Mouse (Mus musculus) ES-Bruce4 (cell line): ENCODE results near the gene Ugt1a10. TPM values are rescaled to one million over a fixed set of nuclear protein-coding genes. Genes with fewer than 3 reads are reported as not detected.

Source experiments
- H3K27ac ChIP-seq: 2 replicates; pipeline ENCODE4 v1.5.1; 2012; ENCODE audit warnings: low read length, inconsistent platforms; ENCODE audit not compliant: insufficient read depth
- H3K27me3 ChIP-seq: 2 replicates; pipeline ENCODE4 v1.6.1; 2012; ENCODE audit warnings: mild to moderate bottlenecking, low read length, inconsistent platforms; ENCODE audit not compliant: control insufficient read depth, poor library complexity, insufficient read depth, severe bottlenecking
- H3K36me3 ChIP-seq: 2 replicates; pipeline ENCODE4 v1.6.1; 2012; ENCODE audit warnings: inconsistent platforms, mild to moderate bottlenecking, low read length, moderate library complexity; ENCODE audit not compliant: control insufficient read depth, poor library complexity, insufficient read depth, severe bottlenecking
- H3K4me1 ChIP-seq: one replicate; pipeline ENCODE4 v1.8.1; 2011; ENCODE audit warnings: low read length; ENCODE audit not compliant: control insufficient read depth, insufficient read depth
- H3K4me3 ChIP-seq: 2 replicates; pipeline ENCODE4 v1.5.1; 2011; ENCODE audit warnings: low read depth, mild to moderate bottlenecking, low read length
- H3K9ac ChIP-seq: 2 replicates; pipeline ENCODE4 v1.6.1; 2012; ENCODE audit warnings: low read depth, mild to moderate bottlenecking, inconsistent platforms; ENCODE audit not compliant: poor library complexity, severe bottlenecking
- H3K9me3 ChIP-seq: replicated peaks from 2 replicates; pipeline ENCODE4 v1.6.1; 2012; ENCODE audit warnings: mild to moderate bottlenecking, low read length, inconsistent platforms; ENCODE audit not compliant: control insufficient read depth, poor library complexity, insufficient read depth, severe bottlenecking
- CTCF ChIP-seq: IDR thresholded peaks from one replicate; pipeline ENCODE4 v1.8.1; 2011; ENCODE audit warnings: low read depth, low read length
- EP300 ChIP-seq: IDR thresholded peaks from 2 replicates; pipeline ENCODE4 v1.6.1; 2011; ENCODE audit warnings: low read depth, low read length; ENCODE audit not compliant: insufficient read depth
- POLR2A ChIP-seq: IDR thresholded peaks from one replicate; pipeline ENCODE4 v1.8.1; 2011; ENCODE audit warnings: low read length; ENCODE audit not compliant: insufficient read depth
- polyA plus RNA-seq: library from polyadenylated mRNA; stranded (reverse); fragments of >200 nt; gene quantifications from 2 replicates; pipeline ENCODE4 v1.2.4, GENCODE M21; 2011; ENCODE audit warnings: low read depth; ENCODE audit not compliant: missing spikeins, insufficient read depth, insufficient read length

Gene Ugt1a10
- polyA plus RNA-seq, 1 experiment, result not detected

GRCm38 (mm10) chr1:88245881-88246280 is 190.7 kb downstream of the Ugt1a10 start:
- Histone ChIP-seq H3K4me3 (no peak overlapping the region), H3K9ac (no peak overlapping the region), H3K27ac (no peak overlapping the region), H3K27me3 (no peaks in the 10 kb centered on the region), H3K4me1 (no peaks in the 10 kb centered on the region), H3K36me3 (no peaks in the 10 kb centered on the region), H3K9me3 (no peaks in the 10 kb centered on the region)
- TF ChIP-seq EP300, result no peak
- no peak for TF ChIP-seq POLR2A
- TF ChIP-seq CTCF, result no peak

GRCm38 (mm10) chr1:88246386-88246785 is 191.2 kb downstream of the Ugt1a10 start:
- H3K9me3 ChIP-seq, result no peaks in the 10 kb centered on the region
- no peak for TF ChIP-seq CTCF
- no peak for TF ChIP-seq POLR2A
- TF ChIP-seq EP300, result no peak
- no peak overlapping the region for H3K9ac ChIP-seq
- H3K36me3 ChIP-seq, result no peaks in the 10 kb centered on the region
- H3K27me3 ChIP-seq, result no peaks in the 10 kb centered on the region
- H3K27ac ChIP-seq, result no peak overlapping the region
- no peaks in the 10 kb centered on the region for H3K4me1 ChIP-seq
- no peak overlapping the region for H3K4me3 ChIP-seq

GRCm38 (mm10) chr1:88247660-88248059 is 192.5 kb downstream of the Ugt1a10 start:
- no peaks in the 10 kb centered on the region for H3K4me1 ChIP-seq
- TF ChIP-seq POLR2A (no peak), CTCF (no peak), EP300 (no peak)
- no peaks in the 10 kb centered on the region for H3K27me3 ChIP-seq
- no peak overlapping the region for H3K27ac ChIP-seq
- no peaks in the 10 kb centered on the region for H3K36me3 ChIP-seq
- H3K4me3 ChIP-seq, result no peak overlapping the region
- H3K9ac ChIP-seq, result no peak overlapping the region
- H3K9me3 ChIP-seq, result no peaks in the 10 kb centered on the region

- Histone ChIP-seq H3K4me3 (no peak overlapping the region), H3K4me1 (no peaks in the 10 kb centered on the region), H3K9ac (no peak overlapping the region), H3K27ac (no peak overlapping the region), H3K27me3 (no peaks in the 10 kb centered on the region), H3K36me3 (no peaks in the 10 kb centered on the region), H3K9me3 (no peaks in the 10 kb centered on the region)
- TF ChIP-seq EP300, result no peak
- TF ChIP-seq POLR2A, result no peak
- no peak for TF ChIP-seq CTCF
Observed at GRCm38 (mm10) chr1:88248658-88249057, 193.5 kb downstream of the Ugt1a10 start.

- H3K4me3 ChIP-seq, result no peak overlapping the region
- no peaks in the 10 kb centered on the region for H3K36me3 ChIP-seq
- no peak overlapping the region for H3K27ac ChIP-seq
- H3K27me3 ChIP-seq, result no peaks in the 10 kb centered on the region
- H3K4me1 ChIP-seq, result no peaks in the 10 kb centered on the region
- H3K9me3 ChIP-seq, result no peaks in the 10 kb centered on the region
- H3K9ac ChIP-seq, result no peak overlapping the region
- no peak for TF ChIP-seq POLR2A
- TF ChIP-seq EP300, result no peak
- TF ChIP-seq CTCF, result no peak
Observed at GRCm38 (mm10) chr1:88249596-88249995, 194.4 kb downstream of the Ugt1a10 start.

GRCm38 (mm10) chr1:88250023-88250422 is 194.8 kb downstream of the Ugt1a10 start:
- Histone ChIP-seq H3K4me3 (no peak overlapping the region), H3K27ac (no peak overlapping the region), H3K27me3 (no peaks in the 10 kb centered on the region), H3K9ac (no peak overlapping the region), H3K9me3 (no peaks in the 10 kb centered on the region), H3K36me3 (no peaks in the 10 kb centered on the region), H3K4me1 (no peaks in the 10 kb centered on the region)
- TF ChIP-seq POLR2A (no peak), CTCF (no peak), EP300 (no peak)

- no peak overlapping the region for H3K27ac ChIP-seq
- no peaks in the 10 kb centered on the region for H3K9me3 ChIP-seq
- H3K4me1 ChIP-seq, result no peaks in the 10 kb centered on the region
- H3K36me3 ChIP-seq, result no peaks in the 10 kb centered on the region
- H3K27me3 ChIP-seq, result no peaks in the 10 kb centered on the region
- no peak overlapping the region for H3K4me3 ChIP-seq
- no peak overlapping the region for H3K9ac ChIP-seq
- no peak for TF ChIP-seq POLR2A
- TF ChIP-seq EP300, result no peak
- no peak for TF ChIP-seq CTCF
Observed at GRCm38 (mm10) chr1:88253106-88253505, 197.9 kb downstream of the Ugt1a10 start.
